Mouse (Mus musculus) hindbrain, postnatal 0 days (tissue): ENCODE measurements around the gene Homez. TPM values are rescaled to one million over a fixed set of nuclear protein-coding genes. Genes with fewer than 3 reads are reported as not detected.

Source experiments
- ATAC-seq: fragments of 200-750 bp; cut with Nextera tagmentation; 2 replicates; pipeline ENCODE4 v1.8.0; 2017; ENCODE audit warnings: mild to moderate bottlenecking, moderate TSS enrichment, moderate library complexity
- DNase-seq: peaks from one replicate; pipeline ENCODE4 v3.0.0-alpha.2; 2015; ENCODE audit warnings: low spot score
- H3K27ac ChIP-seq: fragments of 300-500 bp; sonication (generic); 2 replicates; pipeline ENCODE4 v1.5.1; 2014; ENCODE audit warnings: mild to moderate bottlenecking
- H3K27me3 ChIP-seq: fragments of 300-500 bp; sonication (generic); 2 replicates; pipeline ENCODE4 v1.6.1; 2014; ENCODE audit warnings: low read length, mixed read lengths; ENCODE audit not compliant: insufficient read depth
- H3K36me3 ChIP-seq: fragments of 300-500 bp; sonication (generic); 2 replicates; pipeline ENCODE4 v1.6.1; 2014; ENCODE audit warnings: low read length, mixed read lengths; ENCODE audit not compliant: insufficient read depth
- H3K4me1 ChIP-seq: fragments of 300-500 bp; sonication (generic); 2 replicates; pipeline ENCODE4 v1.6.1; 2014; ENCODE audit warnings: antibody characterized with exemption, low read length, mixed read lengths; ENCODE audit not compliant: insufficient read depth
- H3K4me2 ChIP-seq: fragments of 300-500 bp; sonication (generic); 2 replicates; pipeline ENCODE4 v1.6.1; 2014; ENCODE audit warnings: low read depth, mild to moderate bottlenecking, low read length, moderate library complexity, mixed read lengths
- H3K4me3 ChIP-seq: fragments of 300-500 bp; sonication (generic); 2 replicates; pipeline ENCODE4 v1.5.1; 2014; ENCODE audit warnings: low read length
- H3K9ac ChIP-seq: fragments of 300-500 bp; sonication (generic); replicated peaks from 2 replicates; pipeline ENCODE4 v1.6.1; 2014; ENCODE audit warnings: mild to moderate bottlenecking, low read length, moderate library complexity, mixed read lengths
- H3K9me3 ChIP-seq: fragments of 300-500 bp; sonication (generic); 2 replicates; pipeline ENCODE4 v1.6.1; 2016; ENCODE audit warnings: low read length, mixed read lengths
- CTCF ChIP-seq: IDR thresholded peaks from 2 replicates; pipeline ENCODE4 v1.5.1; 2016; ENCODE audit warnings: antibody characterized with exemption, control low read depth, low read depth
- WGBS: fragments of 180-500 bp; shearing (Covaris S2); extraction: QIAGEN DNeasy Blood & Tissue Kit; methylation state at CpG from one replicate; pipeline ENCODE4 v1.1.7; 2014; 5-methylcytosine and 5-hydroxymethylcytosine counted together
- polyA plus RNA-seq: library from polyadenylated mRNA; unstranded; fragments of >200 nt; fragmentation: Nextera tagmentation; extraction: Ambion mirVana; gene quantifications from 2 replicates; pipeline ENCODE4 v1.2.1, GENCODE M21; 2015
- total RNA-seq: library from RNA; depleted of rRNA; stranded (reverse); fragments of >200 nt; gene quantifications from 2 replicates; pipeline ENCODE4 v1.2.3, GENCODE M21; 2014

The Homez gene
- total and polyA plus RNA-seq, 2 experiments from 2014 or later, result 7.8 to 9.0 TPM

DNA sequence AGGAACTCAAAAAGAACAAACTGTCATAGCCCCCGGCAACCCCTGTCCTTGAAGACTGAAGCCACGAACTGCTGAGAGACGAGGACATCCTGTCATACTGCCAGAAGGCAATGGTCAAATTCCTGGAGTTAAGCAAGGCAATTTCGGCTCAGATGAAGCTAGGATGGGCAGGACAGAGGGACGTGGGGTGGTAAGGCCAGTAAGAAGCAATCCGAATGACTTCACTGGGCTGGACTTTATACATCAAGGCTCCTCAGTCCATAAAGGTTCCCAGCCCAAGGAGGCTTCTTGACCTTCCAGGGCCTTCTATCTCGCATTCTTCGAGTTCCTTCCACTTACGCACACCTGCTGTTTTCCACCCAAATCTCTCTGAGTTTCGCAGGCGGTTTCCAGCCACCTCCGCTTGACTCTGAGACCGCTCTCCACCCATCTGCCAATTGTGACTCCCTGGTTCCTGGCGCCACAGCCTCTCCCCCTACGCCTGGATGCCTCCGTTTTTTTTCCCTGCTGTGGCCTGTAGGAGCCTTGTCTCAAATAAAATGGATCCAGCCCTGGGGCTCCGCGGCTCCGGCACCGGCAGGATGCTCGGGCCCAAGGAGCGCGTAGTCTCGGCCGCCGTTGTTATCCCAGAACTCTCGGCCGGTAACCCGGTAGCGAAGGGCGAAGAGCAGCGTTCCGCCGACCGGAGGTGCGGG, 5.2 kb upstream of the Homez start:
- TF ChIP-seq CTCF, result peak; percentile 8; the same call in 1 of the 2 replicates
- Histone ChIP-seq H3K4me2 (peak overlapping the region; percentile 94), H3K9ac (peak overlapping the region; percentile 89), H3K4me3 (peak overlapping the region; percentile 77), H3K9me3 (no peaks in the 10 kb centered on the region), H3K4me1 (no peaks in the 10 kb centered on the region; the same call in 1 of the 2 replicates), H3K36me3 (no peaks in the 10 kb centered on the region), H3K27me3 (no peaks in the 10 kb centered on the region), H3K27ac (peak overlapping the region; percentile 98)
- peak; percentile 64 for ATAC-seq
- 2% methylated on average over 36 of the region's 36 CpGs for WGBS
- peak; percentile 71 for DNase-seq

DNA sequence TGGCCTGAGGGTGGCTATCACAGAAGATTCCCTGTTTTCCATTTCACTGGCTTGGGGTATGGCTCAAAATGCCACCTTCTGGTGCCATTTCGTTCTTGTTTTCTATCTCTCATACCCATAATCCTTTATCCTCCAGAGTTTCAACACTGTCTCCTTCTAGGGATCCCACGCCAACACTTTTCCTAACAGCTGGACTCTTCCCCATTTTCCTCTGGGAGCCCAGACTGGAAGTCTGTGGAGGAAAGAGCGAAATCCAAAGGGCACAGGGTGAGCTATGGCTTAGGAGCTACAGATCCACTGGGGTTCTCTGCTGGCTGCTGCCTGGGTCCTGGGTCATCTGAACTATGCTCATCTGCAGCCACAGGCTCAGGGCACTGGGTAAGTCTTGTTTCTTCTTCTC, 3.4 kb upstream of the Homez start:
- no peak for ATAC-seq

DNA sequence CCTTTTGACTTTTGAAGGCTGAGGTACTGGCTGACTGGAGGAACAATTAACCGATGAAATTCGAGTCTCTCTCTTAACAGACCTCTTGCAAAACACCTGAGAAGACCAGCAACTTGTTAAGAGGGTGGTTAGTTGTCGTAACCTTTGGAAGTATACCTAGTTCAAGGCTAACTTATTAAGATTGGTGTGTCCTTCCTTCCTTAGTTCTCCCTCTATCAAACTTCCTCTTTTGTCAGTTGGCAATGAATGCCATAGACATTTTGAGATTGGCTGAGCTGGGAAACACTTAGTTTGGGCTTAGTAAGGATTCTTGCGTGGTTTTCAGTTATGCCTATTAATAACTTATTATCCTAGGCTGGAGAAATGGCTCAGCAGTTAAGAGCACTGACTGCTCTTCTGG, 2.7 kb downstream of the Homez start:
- H3K9ac ChIP-seq, result no peak overlapping the region
- ATAC-seq (no peak), DNase-seq (no peak)
- H3K9me3 ChIP-seq, result no peaks in the 10 kb centered on the region
- WGBS, result 87% methylated on average over 4 of the region's 4 CpGs
- no peak overlapping the region for H3K4me3 ChIP-seq
- H3K4me1 ChIP-seq, result no peaks in the 10 kb centered on the region; the same call in 1 of the 2 replicates
- no peak for TF ChIP-seq CTCF
- H3K36me3 ChIP-seq, result no peaks in the 10 kb centered on the region
- no peak overlapping the region for H3K27ac ChIP-seq
- no peaks in the 10 kb centered on the region for H3K27me3 ChIP-seq
- H3K4me2 ChIP-seq, result no peak overlapping the region

More for the DNA sequence above, 3.4 kb upstream of the Homez start:
- TF ChIP-seq CTCF, result no peak
- no peak overlapping the region for H3K27ac ChIP-seq
- H3K4me2 ChIP-seq, result no peak overlapping the region
- H3K27me3 ChIP-seq, result no peaks in the 10 kb centered on the region
- WGBS, result 88% methylated on average over 3 of the region's 3 CpGs
- no peak overlapping the region for H3K4me3 ChIP-seq
- H3K9ac ChIP-seq, result no peak overlapping the region
- no peaks in the 10 kb centered on the region for H3K9me3 ChIP-seq
- no peaks in the 10 kb centered on the region; the same call in 1 of the 2 replicates for H3K4me1 ChIP-seq
- H3K36me3 ChIP-seq, result no peaks in the 10 kb centered on the region
- no peak for DNase-seq

DNA sequence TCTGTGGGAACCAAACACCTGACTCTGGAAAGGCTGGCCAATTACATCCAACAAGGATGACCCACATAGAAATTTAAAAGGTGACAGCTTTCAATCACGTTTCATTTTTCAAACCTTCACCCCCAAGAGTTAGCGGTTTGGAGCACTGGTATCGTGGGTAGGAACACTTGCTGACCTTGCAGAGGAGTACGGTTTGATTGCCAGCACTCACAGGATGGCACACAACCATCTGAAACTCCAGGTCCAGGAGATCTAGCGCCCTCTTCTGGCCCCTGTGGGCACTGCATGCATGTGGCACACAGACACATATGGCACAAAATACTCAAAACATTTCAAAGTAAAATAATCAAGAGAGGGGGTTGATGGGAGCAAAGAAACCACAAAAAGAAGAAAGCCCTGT, 3.8 kb downstream of the Homez start:
- no peak overlapping the region for H3K4me3 ChIP-seq
- H3K27me3 ChIP-seq, result no peaks in the 10 kb centered on the region
- DNase-seq (no peak), ATAC-seq (no peak)
- 65% methylated on average over 5 of the region's 5 CpGs for WGBS
- no peak overlapping the region for H3K9ac ChIP-seq
- no peak overlapping the region for H3K27ac ChIP-seq
- no peak overlapping the region for H3K4me2 ChIP-seq
- peak; percentile 54 for TF ChIP-seq CTCF
- no peaks in the 10 kb centered on the region; the same call in 1 of the 2 replicates for H3K4me1 ChIP-seq
- no peaks in the 10 kb centered on the region for H3K9me3 ChIP-seq
- no peaks in the 10 kb centered on the region for H3K36me3 ChIP-seq

- Histone ChIP-seq H3K4me3 (no peak overlapping the region), H3K9ac (no peak overlapping the region), H3K27me3 (no peaks in the 10 kb centered on the region), H3K4me2 (no peak overlapping the region), H3K4me1 (no peaks in the 10 kb centered on the region; the same call in 1 of the 2 replicates), H3K9me3 (no peaks in the 10 kb centered on the region), H3K36me3 (no peaks in the 10 kb centered on the region), H3K27ac (no peak overlapping the region)
- ATAC-seq, result no peak
- 72% methylated on average over 3 of the region's 3 CpGs for WGBS
- TF ChIP-seq CTCF, result no peak
- DNase-seq, result no peak
Observed at GRCm38 (mm10) chr14:54866268-54866667, 4.5 kb downstream of the Homez start.

GRCm38 (mm10) chr14:54865626-54866025, 5.1 kb downstream of the Homez start:
- no peaks in the 10 kb centered on the region; the same call in 1 of the 2 replicates for H3K4me1 ChIP-seq
- H3K4me2 ChIP-seq, result no peak overlapping the region
- no peak overlapping the region for H3K27ac ChIP-seq
- TF ChIP-seq CTCF, result no peak
- no peak overlapping the region for H3K4me3 ChIP-seq
- H3K9me3 ChIP-seq, result no peaks in the 10 kb centered on the region
- WGBS, result 82% methylated on average over 5 of the region's 5 CpGs
- no peaks in the 10 kb centered on the region for H3K27me3 ChIP-seq
- ATAC-seq, result no peak
- H3K36me3 ChIP-seq, result no peaks in the 10 kb centered on the region
- DNase-seq, result no peak
- H3K9ac ChIP-seq, result no peak overlapping the region

- ATAC-seq, result peak; percentile 22; the same call in 1 of the 2 replicates
- no peaks in the 10 kb centered on the region for H3K36me3 ChIP-seq
- no peaks in the 10 kb centered on the region for H3K27me3 ChIP-seq
- 18% methylated on average over 21 of the region's 21 CpGs for WGBS
- H3K27ac ChIP-seq, result peak overlapping the region; percentile 83
- H3K4me2 ChIP-seq, result peak overlapping the region; percentile 74
- H3K9me3 ChIP-seq, result no peaks in the 10 kb centered on the region
- DNase-seq, result no peak
- peak overlapping the region; percentile 99 for H3K4me3 ChIP-seq
- peak overlapping the region; percentile 88 for H3K9ac ChIP-seq
- H3K4me1 ChIP-seq, result no peaks in the 10 kb centered on the region; the same call in 1 of the 2 replicates
- no peak for TF ChIP-seq CTCF
Observed at GRCm38 (mm10) chr14:54864313-54865036, 6.3 kb downstream of the Homez start.
